Mouse (Mus musculus) G1E (cell line): ENCODE results near the gene Rassf2.

Source experiments
- CTCF ChIP-seq: IDR thresholded peaks from 2 replicates; pipeline ENCODE4 v1.5.1; 2012; ENCODE audit warnings: low read depth, low read length, inconsistent platforms, mixed read lengths
- POLR2AphosphoS5 ChIP-seq: IDR thresholded peaks from 2 replicates; pipeline ENCODE4 v1.6.1; 2012; ENCODE audit warnings: low read depth, low read length, inconsistent platforms; ENCODE audit not compliant: insufficient replicate concordance
- TAL1 ChIP-seq: conservative IDR thresholded peaks from 2 replicates; pipeline ENCODE4 v1.6.1; 2012; ENCODE audit warnings: low read depth, low read length, inconsistent platforms, mixed read lengths

DNA sequence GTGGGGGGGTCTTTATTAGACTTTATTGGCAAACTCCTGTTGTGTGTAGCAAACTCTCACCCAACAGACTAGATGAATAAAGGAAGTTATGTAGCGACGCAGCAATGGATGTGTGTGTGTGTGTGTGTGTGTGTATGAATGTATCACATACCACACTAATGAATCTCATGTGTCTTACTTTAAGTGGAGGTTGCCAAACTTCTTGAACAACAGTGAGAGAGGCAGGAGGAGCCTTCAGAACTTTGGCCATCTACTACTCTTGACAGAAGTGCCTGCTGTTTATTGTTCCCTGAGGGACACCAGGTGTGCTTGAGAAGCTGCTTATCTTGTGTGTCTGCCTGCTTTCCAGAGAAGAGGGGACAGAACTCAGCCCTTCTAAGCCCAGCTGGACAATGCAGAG lies 19.3 kb downstream of the Rassf2 start:
- TF ChIP-seq CTCF, result no peak
- no peak for TF ChIP-seq POLR2AphosphoS5
- TF ChIP-seq TAL1, result no peak
